Mouse (Mus musculus) E14TG2a.4 (cell line): ENCODE measurements around the gene Psen1.

Experiments
- CTCF ChIP-seq: conservative IDR thresholded peaks from 2 replicates; pipeline ENCODE4 v1.5.1; 2014; ENCODE audit warnings: low read length
- NANOG ChIP-seq: IDR thresholded peaks from 2 replicates; pipeline ENCODE4 v1.6.1; 2014; ENCODE audit warnings: borderline replicate concordance, low read length, mixed read lengths
- POU5F1 ChIP-seq: IDR thresholded peaks from 2 replicates; pipeline ENCODE4 v1.6.1; 2014; ENCODE audit warnings: low read length, borderline replicate concordance

GRCm38 (mm10) chr12:83716416-83717184 lies 28.6 kb downstream of the Psen1 start:
- TF ChIP-seq CTCF (no peak), POU5F1 (no peak), NANOG (no peak)
